Mouse (Mus musculus) T-helper 1 cell (primary cell): ENCODE results near the gene Gm10065.
"Not testable (repeated sequence)": the region's sequence is repeated elsewhere in the genome, so short reads cannot be mapped to it uniquely, and the experiment has no call there.

ENCODE experiments used
- in situ Hi-C: fragments of 300-600 bp; cut with MboI, MseI; formaldehyde crosslinking; loops from one replicate; pipeline ENCODE4 v1.15.1; 2025; ENCODE audit warnings: high pct_unique_total_duplicates

Gene Gm10065

DNA sequence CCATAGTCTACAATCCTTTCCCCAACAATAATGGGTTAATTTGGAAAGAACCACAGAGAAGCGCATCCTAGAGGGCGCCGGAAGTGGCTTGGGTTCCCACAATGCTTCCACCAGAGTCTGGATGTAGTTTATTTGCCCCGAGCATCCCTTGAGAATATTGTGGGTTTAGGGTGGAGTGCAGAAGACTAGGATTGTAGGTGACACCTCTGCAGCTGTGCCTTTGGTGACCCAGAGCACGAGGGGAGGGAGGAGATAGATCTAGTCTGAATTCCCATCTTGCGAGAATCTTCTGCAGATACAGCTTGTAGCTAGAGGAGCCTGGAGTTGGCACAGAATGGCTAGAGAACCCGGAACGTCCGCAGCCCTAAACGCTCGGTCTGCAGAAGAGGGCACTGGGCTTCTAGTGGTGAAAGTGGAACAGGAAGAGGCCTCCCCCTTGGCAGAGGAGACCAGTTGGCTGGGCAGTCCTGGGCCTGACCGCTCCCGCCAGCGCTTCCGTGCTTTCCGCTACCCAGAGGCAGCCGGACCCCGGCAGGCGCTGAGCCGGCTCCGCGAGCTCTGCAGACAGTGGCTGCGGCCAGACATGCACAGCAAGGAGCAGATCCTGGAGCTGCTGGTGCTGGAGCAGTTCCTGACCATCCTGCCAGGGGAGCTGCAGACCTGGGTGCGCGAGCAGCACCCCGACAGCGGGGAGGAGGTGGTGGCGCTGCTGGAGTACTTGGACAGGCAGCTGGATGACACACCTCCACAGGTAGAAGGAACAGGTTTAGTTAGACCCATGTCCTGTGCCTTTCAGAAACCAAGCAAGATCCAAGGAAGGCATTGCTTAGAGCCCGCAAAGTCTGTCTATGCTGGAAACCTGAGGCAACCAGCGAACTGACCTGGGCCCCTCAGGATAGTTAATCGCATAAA lies at the start of gene Gm10065, which contains the start of gene Zkscan4:
TSS of gene Gm10065 (minus strand) at position 683 of the 912 bp plus-strand sequence.
TSS of gene Zkscan4 (plus strand) at position 149 of the 912 bp plus-strand sequence.
- in situ Hi-C loops: not testable (repeated sequence)

DNA sequence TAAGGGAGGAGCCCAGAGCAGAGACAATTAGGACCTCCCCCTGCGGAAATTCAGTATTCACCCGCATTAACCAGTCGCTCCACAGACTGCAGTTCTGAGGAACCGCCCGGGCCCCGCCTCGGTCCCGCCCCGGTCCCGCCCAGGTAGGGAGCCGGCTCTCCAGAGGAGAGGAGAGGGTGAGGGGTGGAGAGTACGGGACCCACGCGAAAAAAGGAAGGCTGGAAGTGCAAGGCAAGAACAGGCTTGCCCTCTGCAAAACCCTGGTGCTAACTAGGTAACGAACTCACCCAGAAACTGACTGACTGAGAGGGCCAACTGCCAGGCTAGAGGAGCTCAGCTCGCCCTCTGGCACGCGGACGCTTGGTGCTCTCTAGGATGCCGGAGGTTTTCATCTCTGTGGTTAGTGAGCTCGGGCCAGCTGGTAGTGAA lies 27.0 kb upstream of the Gm10065 start:
- in situ Hi-C loops: no loop called here

DNA sequence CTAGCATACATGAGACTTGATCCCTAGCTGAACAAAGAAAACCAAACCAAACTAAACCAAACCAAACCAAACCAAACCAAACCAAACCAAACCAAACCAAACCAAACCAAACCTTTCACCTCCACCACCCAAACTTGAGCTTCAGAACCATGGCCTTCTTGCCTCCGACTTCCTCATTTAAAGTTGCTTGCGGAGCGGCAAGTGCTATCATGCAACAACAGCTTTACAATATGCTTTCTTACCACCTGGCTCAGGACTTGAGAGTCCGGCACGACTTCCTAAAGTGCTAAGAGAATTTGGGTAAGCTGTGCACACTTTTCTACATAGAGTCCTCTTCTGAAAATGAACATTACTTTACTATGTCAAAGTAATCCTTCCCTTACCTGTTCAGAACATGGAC lies 23.1 kb upstream of the Gm10065 start:
- in situ Hi-C loops: no loop called here

DNA sequence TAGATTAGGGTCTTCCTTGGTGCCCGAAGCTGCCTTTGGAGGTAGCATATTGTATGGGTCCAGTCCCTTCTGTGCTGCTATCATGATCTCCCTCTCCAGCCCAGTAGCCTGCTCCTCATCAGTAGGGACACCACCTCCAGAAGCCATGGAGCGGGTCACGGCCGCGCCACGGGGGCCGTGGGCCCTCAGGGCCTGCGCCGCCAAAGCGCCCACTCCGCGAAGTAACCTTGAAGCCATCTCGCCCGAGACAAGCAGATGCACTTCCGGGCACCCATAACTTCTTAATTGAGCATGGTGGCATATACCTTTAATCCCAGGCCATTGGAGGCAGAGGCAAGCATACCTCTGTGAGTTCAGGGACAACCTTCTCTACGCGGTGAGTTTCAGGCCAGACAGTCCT lies 21.9 kb upstream of the Gm10065 start, which contains the start of gene Gm11273:
TSS of gene Gm11273 (minus strand) at position 237 of the 400 bp plus-strand sequence.
- in situ Hi-C loops: not testable (repeated sequence)

DNA sequence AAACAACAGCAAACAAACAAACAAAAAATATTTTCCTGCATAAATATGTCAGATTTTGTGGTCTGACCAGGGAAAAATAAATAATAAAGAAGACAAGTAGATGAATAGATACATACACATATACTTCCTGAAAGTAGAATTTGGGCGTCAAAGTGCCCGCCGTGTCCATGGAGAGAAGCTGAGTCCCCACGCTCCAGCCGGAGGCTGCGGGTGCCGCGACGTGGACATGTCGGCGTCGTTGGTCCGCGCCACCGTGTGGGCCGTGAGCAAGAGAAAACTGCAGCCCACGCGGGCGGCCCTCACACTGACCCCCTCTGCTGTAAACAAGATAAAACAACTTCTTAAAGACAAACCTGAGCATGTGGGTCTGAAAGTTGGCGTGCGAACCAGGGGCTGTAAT lies 15.8 kb upstream of the Gm10065 start, which contains the start of gene AK157302:
TSS of gene AK157302 (plus strand) at position 144 of the 400 bp plus-strand sequence.
- in situ Hi-C loops: no loop called here

DNA sequence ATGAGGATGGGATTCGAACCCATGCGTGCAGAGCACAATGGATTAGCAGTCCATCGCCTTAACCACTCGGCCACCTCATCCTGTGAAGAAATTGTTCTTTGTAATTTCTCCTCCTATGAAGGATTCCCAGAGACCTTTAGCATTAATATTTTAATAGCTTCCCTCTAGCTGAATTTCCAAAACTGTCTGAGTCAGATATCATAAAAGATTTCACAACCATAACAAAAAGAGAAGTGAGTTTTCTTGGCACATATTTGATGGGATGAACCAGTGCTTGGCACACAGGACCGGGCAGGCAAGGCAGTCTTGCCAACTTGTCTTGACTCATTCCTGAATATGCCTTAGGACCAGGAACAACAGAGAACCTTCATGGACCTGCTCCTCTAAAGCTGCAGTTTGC lies 13.6 kb upstream of the Gm10065 start:
- in situ Hi-C loops: no loop called here

DNA sequence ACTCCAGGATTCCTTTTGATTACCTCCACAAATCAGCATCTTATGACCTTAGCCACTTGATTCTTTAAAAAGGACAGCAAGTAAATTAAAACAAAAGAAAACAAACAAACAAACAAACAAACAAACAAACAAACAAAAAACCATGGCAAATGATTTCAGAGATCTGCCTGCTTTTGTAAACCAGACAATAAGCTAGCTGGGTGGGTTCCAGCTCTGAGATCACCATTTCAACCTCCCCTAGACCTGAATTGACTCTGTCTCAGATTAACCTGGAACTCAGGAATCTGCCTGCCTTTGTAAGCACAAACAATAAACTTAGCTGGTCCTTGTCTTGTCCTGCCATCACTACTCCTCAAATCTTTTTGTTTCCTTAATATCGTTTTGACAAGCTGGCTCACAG lies 7.6 kb upstream of the Gm10065 start:
- in situ Hi-C loops: no loop called here

DNA sequence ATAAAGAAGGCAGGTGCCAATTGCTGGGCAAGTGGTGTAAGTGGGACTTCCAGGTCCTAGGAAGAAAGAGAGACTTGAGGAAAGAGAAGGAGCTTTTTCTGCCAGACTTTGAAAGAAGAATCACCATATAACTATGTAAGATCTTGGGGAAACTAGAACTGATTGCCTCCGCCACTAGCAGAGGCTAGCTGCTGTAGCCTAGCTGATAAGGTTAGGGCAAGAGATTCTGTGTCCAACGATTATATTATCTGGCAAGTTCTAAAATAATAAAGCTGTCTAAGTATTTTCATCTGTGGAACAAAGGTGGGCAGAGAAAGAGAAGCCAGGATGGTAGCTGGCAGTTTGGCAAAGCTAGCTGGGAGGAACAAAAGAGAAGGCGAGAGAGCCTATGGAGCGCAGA lies 6.8 kb downstream of the Gm10065 start:
- in situ Hi-C loops: no loop called here

DNA sequence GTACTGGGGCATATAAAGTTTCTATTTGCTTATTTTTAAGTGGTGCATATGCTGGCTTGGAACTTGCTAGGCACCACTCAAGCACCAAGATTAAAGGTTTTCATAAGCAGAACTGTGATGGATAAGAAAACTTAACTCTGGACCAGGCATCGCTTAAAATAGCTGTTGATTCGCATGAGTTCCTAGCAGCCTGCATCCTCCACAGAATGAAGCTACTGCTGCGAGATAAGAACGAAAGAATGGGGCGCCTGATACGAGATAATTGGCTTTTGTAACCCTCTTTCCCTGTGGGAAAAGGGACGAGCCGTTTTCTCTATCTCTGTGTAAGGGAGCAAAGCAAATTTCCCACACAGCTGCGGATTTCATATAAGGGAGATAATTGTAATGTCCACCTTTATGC lies 10.1 kb downstream of the Gm10065 start:
- in situ Hi-C loops: no loop called here

DNA sequence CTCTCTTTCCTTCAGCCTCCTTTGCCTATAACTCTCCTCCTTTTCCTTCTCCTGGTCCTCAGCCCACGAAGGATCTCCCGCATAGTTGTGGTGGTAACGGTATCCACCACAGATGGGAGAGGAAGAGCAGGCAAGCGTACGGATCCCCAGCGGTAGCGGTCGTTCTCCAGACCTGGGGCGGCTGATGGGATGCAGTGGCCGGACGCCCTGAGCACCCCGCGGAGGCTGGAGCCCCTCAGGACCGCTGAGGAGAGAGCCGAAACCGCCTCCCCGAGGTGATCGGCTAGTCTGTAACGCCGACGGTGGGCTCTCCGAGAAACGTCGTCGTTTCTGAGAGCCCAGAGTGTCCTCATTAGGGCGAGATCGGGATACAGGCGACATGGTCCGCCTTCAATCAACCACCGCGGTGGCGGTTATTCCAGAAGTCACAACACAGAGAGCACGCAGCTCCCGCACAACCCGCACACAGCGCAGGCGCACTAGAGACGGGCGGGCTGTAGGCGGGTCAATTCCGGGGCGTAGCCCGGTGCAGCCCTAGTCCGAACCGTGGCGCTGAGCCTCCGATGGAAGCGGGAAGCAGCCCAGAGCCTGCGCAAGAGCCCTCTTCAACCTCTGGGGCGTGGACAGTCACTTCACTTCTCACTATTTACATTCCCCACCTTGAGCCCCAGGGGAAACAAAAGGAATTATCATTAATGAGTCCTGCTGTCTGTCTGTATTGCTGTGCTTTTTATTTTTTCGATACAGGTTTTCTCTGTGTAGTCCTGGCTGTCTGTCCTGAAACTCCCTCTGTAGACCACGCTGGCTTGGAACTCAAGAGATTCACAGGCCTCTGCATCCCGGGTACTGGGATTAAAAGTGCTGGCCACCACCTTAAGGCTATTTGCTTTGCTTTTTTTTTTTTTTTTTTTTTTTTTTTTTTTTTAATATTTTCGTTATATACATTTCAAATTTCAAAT lies 10.9 kb downstream of the Gm10065 start, which contains the start of gene Nkapl:
TSS of gene Nkapl (minus strand) at position 449 of the 959 bp plus-strand sequence.
- in situ Hi-C loops: no loop called here

DNA sequence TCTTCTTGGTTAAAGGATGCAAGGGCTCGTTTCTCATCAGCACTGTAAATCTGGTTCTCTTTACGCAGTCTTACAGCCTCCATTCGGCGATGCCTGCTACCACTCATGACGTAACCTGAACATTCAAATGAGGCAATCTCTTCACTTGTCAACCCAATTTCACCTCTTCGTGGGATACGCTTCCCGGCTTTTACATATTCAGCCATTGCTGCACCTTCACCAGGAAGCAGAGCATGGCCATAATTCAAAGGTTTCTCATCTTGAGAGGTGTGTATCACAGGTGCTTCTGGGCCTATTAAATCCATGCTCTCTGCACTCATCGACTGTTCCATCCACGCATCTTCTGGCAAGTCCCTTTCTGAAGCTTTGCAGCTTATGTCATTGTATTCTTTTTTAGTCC lies 11.9 kb downstream of the Gm10065 start:
- in situ Hi-C loops: no loop called here

DNA sequence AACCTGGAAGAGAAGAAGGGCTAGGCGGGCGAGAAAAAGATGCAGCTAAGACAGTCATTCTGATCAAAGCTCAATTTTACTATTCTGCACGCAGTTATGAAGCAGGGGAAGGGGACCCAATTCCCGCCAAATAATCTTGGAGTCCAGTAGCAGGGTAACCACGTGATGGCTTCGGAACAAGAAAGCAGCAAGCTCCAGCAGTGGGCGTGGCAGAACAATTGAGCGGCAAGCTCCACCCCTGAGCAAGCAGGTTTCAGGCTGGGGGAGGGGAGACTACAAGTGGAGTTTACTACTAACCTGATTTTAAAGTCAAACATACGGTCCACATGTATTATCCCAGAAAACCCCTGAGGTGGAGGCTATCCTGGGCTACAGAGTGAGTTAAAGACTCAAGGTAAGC lies 16.7 kb downstream of the Gm10065 start:
- in situ Hi-C loops: not testable (repeated sequence)

DNA sequence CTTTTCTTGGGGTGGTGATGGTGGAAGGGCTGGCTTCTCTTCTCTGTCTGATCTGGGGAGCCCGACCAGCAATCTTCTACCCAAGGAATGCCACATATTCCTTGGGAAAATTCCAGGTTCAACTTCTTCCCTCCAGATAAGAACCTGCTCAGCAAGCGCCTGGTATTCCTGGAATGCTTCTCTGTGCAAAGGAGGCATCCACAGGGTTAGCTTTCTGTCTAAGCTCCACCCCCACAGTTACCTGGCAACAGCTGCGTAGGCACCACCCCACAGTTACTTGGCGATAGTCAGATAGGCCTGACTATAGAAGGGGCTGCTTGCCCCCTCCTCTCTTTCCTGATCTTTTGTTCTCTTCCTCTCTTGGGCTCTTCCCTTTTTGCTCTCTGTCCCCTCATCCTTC lies 22.9 kb downstream of the Gm10065 start:
- in situ Hi-C loops: no loop called here

DNA sequence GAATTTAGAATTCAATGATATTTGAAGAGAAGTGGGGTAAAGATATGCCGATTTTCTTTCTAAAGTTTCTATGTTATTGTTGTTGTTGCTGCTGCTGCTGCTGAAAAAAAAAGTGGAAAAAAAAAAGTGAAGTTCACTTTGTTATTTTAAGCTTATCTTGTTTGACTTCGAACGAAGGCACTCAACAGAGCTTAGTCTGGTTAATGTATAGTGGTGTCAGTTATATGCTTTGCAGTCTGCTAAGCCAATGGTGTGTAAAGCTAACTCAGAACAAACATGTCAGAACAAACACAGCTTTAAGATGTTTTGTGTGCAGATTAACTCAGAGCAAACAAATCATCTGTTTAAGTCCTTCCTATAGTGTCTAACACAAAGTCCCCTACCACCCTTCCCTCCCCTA lies 25.1 kb downstream of the Gm10065 start:
- in situ Hi-C loops: no loop called here

DNA sequence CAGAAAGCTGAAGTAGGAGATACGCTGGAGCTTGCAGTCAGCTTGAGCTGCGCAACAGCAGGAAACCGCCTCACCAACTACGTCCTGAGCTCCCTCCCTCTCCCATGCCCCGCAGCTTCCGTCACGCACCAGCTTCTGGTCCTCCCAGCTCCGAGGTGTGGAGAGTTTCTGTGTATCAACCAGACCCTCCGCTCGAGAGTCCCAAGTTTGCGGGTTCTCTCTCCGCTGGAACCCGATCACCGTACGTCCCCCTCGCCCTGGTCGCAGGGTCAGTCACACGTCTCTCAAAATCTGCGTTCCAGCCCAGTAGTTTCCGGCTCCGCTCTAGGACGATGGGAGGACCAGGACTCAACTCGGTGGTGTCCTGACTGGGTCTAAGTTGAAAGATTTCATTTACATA lies 25.8 kb downstream of the Gm10065 start, which contains the start of gene Zscan26:
TSS of gene Zscan26 (minus strand) at position 282 of the 400 bp plus-strand sequence.
- in situ Hi-C loops: no loop called here

DNA sequence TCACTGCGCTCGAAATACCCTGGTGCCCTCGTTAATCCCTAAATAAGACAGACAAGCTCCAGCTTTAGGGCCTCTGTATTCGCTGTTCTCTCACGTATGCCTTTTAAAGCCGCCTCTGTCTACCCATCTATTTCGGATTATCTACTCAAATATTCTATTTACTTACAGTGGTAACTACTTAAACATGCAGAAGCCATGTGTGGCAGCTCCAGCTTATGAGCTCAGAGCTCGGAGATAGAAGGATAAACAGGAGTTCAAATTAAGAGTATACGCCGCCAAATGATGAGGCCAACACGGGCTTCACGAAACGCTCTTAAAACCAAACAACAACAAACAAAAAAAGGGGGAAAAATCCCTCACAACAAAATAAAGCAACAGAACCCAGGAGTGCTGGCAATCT lies 26.2 kb downstream of the Gm10065 start:
- in situ Hi-C loops: no loop called here

DNA sequence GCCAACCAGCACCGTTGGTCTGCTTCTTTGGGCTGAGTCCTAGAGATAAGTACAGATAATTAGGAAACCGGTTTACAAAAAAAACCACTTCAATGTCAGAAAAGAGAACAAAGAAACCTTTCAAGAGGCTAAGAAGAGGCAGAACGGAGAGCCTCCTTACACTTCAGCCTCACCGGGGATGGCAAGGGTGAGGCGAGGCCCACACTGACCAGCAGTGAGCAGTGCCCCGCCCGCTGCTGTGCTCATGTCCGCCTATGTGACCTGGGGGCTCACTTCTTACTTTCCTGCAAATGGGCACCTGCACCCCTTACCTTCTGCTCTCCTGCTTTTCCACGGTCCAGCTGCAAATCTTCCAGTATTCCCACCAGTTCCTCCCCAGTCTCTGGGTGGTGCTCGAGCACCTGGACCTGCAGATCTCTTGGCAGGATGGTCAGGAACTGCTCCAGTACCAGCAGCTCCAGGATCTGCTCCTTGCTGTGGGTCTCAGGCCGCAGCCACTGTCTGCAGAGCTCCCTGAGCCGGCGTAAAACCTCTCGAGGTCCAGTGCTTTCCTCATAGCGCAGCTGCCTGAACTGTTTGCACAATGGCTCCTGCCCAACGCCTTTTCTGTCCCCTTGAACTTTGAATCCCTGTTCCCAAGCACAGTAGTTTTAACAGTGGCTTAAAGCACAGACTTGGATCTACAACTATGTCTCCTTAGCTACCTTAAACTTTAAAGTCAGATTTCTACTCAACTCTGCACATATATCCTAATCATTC lies 31.2 kb downstream of the Gm10065 start:
- in situ Hi-C loops: loop anchor here (5.0 kb wide), 1 partner anchor 36 kb away; no protein-coding TSS in a partner anchor

DNA sequence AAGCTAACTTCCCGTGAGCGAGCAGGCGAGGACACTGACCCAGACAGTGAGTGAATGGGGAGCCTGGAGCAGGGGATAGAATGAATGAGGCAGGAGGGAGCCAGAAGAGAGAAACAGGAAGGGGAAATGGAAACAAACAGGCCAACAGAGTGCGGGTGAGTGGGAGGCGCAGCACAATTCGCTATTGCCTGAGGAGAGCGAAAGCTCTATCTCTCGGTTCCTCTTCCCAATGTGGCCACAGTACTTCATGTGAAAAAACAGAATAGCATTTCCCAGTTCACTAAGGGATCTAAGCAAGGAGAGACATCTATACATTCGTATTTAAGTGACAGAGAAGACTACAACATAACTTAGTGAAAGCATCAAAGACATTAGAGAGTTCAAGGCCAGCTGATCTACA lies 32.4 kb downstream of the Gm10065 start:
- in situ Hi-C loops: loop anchor here (5.0 kb wide), 1 partner anchor 34 kb away; no protein-coding TSS in a partner anchor

DNA sequence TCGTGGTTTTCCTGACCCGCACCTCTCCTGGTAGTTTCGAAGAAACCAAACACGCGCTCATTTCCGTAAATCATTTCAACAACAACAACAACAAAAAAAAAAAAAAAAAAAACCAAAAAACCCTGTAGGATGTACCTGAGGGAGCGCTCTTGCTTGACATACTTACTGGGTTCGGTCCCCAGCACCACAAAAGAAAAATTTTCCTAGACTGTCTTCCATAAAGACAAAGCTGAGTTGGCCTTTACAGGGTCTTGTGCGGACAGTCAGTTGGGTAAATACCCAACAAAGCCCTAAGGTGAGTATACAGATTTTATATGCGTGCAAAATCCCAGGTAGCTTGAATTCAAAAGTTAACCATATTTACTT lies 38.1 kb downstream of the Gm10065 start:
- in situ Hi-C loops: no loop called here

DNA sequence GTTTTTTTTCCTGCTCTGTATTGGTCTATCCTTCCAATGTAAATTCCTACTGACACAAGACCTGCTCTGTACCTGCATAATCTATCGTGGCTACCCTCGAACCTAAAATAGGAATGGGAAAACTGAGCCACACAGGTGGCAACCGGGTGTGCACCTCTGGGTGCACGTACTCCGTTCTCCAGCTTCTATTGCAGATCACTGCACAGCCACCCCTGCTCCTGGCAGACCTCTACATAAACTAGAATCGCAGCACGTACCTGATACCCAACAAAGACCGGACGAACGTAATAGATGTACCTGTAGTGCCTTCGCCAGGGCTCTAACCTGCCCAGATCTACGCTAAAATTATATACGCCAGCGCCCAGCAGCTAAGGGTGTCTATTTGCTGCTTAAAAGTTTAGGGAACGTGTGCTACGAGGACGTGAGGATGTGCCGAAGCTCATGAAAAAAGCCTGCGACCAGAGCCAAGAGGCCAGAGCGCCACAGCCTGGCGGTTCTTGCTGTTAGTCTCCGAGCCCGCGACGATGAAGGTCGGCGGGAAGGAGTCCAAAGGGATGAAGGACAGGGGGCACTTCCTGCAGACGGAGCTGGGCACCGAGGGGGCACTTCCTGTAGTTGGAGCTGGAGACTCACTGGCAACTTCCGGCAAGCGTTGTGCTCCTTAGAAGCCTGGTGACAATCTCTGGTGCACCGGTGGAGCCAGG lies 38.6 kb downstream of the Gm10065 start, which contains the start of gene Pgbd1:
TSS of gene Pgbd1 (minus strand) at position 556 of the 704 bp plus-strand sequence.
- in situ Hi-C loops: no loop called here
